Mouse (Mus musculus) activated CD4-positive, CD25-positive, alpha-beta regulatory T cell (primary cell): ENCODE results near the gene Slc26a3. TPM values are rescaled to one million over a fixed set of nuclear protein-coding genes. Genes with fewer than 3 reads are reported as not detected.

Source experiments
- polyA plus RNA-seq, 2 experiments: library from polyadenylated mRNA; unstranded; fragments of 100-300 nt; shearing (Covaris generic); gene quantifications; one replicate each; pipeline ENCODE4 v1.2.1; 2017

Slc26a3 gene
- under 1 TPM in 1 of 2 experiments, not detected in 1; 0.21 TPM for polyA plus RNA-seq

GRCm38 (mm10) chr12:31390571-31390970, at the start of gene Slc26a3:
Gene Slc26a3 (plus strand): TSS chr12:31390871.

DNA sequence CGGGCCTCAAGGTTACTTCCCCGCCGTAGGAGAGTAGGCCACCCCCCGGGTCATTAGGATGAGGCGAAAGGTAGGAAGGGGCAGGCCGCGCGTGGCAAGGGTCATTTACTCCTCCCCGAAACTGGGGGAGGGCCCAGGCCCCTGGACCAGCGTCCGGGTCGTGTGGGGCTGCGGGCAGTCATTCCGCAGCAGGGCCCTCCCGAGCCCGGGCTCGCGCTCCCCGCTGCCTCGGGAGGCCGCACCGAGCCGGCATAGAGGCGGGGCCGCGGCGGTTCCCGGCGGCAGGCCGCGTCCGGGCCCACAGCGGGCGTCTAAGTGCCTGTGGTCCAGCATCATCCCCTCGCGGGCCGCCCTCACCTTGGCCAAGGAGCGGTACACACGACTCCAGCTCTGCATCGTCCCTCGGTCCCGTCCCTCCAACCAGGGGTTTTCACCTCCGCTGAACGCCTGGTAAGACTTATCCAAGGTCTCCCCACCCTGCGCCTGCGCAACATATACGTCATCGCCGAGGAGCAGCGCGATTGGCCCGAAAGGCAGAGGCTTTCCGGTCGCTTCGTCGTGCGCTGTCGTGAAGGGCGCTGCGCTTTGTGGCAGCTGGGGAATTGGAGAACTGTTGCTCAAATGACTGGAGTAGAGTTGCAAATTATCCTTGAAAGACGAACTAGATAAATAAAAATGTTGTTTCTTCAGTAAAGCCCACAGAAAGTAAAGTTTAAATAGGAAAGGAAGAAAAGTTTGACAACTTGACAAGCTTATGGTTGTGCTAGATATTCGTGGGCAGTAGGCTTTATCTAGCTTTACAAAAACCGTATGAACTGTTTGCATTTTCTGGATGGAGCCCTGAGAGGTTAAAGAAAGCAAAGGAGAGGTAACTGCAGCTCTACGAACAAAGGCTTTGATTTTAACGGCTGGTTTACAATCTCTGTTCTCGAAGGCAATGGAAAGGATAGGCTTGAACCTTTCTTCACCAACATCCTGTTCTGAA, 39.4 kb upstream of the Slc26a3 start, which contains the start of gene Dld:
Gene Dld, minus strand, starts transcription at position 510 of the 985 bp plus-strand sequence.

GRCm38 (mm10) chr12:31499314-31500131, 108.9 kb downstream of the Slc26a3 start, which contains the start of gene Cbll1:
Gene Cbll1 (minus strand): TSS chr12:31499616.

Other genes with a start within 250 kb of the Slc26a3 start
- not detected for gene Gm6993, start 150.1 kb upstream of the Slc26a3 start, polyA plus RNA-seq
- under 1 TPM; 0.06 to 0.54 TPM for gene Lamb1, start 125.6 kb upstream of the Slc26a3 start, polyA plus RNA-seq
- gene Dld, start 39.4 kb upstream of the Slc26a3 start, polyA plus RNA-seq = 10 to 100 TPM; 72.4 to 83.9 TPM
- 10 to 100 TPM; 28.4 to 30.5 TPM for gene Cbll1, start 108.7 kb downstream of the Slc26a3 start, polyA plus RNA-seq
- not detected for gene Slc26a4, start 169.1 kb downstream of the Slc26a3 start, polyA plus RNA-seq
- 10 to 100 TPM; 73.0 to 73.3 TPM for gene Bcap29, start 243.8 kb downstream of the Slc26a3 start, polyA plus RNA-seq